Mouse (Mus musculus) layer of hippocampus, adult 9-10 months (tissue): ENCODE data around the gene Cdc14b.
"Not testable (repeated sequence)": the region's sequence is repeated elsewhere in the genome, so short reads cannot be mapped to it uniquely, and the experiment has no call there.

Source experiments
- DNase-seq: peaks from one replicate; pipeline ENCODE4 v3.0.0; 2022; ENCODE audit warnings: low spot score

Cdc14b gene

GRCm38 (mm10) chr13:64273891-64274844 lies 922 bp downstream of the Cdc14b start:
- DNase-seq, result no peak

GRCm38 (mm10) chr13:64273352-64273751 lies 1.7 kb downstream of the Cdc14b start:
- no peak for DNase-seq

- no peak for DNase-seq
Measured at GRCm38 (mm10) chr13:64268384-64268783, 6.7 kb downstream of the Cdc14b start.

- DNase-seq, result no peak
Measured at GRCm38 (mm10) chr13:64267151-64267550, 7.9 kb downstream of the Cdc14b start.

- no peak for DNase-seq
Measured at GRCm38 (mm10) chr13:64264586-64264985, 10.5 kb downstream of the Cdc14b start.

- no peak for DNase-seq
Measured at GRCm38 (mm10) chr13:64259903-64260302, 15.2 kb downstream of the Cdc14b start.

DNA sequence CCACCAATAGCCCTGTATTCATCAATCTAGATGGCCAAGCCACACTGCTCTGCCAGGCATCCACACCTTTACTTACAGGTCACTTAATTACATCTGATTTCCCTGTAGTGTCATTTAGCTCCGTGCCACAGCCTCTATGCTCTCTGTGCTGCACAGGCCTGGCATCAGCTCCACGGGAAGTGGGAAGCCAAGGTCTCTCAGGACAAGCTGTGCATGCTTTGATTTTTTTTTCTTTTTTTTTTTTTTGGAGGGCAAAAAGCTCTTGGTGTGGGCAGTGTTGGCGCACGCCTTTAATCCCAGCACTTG lies 16.6 kb downstream of the Cdc14b start:
- no peak for DNase-seq

- no peak for DNase-seq
Measured at GRCm38 (mm10) chr13:64257814-64258515, 17.1 kb downstream of the Cdc14b start.

GRCm38 (mm10) chr13:64257010-64257813 lies 17.9 kb downstream of the Cdc14b start:
- DNase-seq, result no peak

- DNase-seq, result not testable (repeated sequence)
Measured at GRCm38 (mm10) chr13:64254185-64254584, 20.9 kb downstream of the Cdc14b start.

GRCm38 (mm10) chr13:64253697-64254096 lies 21.4 kb downstream of the Cdc14b start:
- DNase-seq, result no peak

DNA sequence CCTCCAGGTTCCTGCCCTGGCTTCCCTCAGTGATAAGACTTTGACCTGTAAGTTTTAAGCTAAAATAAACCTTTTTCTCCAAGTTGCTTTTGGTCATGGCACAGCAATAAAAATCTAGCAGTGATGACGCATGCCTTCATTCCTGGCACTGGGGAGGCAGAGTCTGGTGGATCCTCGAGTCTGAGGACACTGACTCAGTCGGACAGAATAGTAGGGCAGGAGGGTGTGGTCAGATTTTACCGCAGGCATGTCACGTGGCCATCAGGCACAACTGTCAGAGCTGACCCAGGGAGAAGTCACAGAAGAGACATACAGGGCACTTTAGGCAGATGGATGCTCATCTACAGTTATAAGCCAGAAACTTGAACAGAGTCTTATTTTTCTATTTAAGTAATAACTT lies 22.9 kb downstream of the Cdc14b start:
- DNase-seq, result no peak

- no peak for DNase-seq
Measured at GRCm38 (mm10) chr13:64250363-64250762, 24.7 kb downstream of the Cdc14b start.

- peak; percentile 82 for DNase-seq
Measured at GRCm38 (mm10) chr13:64248775-64249524, 26.1 kb downstream of the Cdc14b start.

- no peak for DNase-seq
Measured at GRCm38 (mm10) chr13:64248161-64248774, 26.8 kb downstream of the Cdc14b start.

DNA sequence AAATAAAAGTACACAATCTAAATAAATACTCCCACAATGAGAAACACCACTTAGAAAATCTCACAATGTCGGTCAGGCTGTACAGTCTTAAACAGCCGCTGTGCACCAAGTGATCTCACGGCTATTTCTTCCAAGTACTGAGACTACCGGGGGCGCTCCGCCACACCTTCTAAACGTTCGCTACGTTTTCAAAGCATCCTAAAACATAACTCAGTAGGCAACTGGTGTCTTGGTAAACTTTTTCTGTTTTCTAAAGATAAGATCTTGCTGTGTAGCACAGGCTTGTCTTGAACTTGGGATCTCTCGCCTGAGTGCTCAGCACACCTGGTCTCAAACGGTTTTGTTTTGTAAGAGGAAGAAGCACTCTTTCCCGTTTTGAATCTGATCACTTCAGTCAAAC lies 29.0 kb downstream of the Cdc14b start:
- no peak for DNase-seq

GRCm38 (mm10) chr13:64244685-64245261 lies 30.3 kb downstream of the Cdc14b start:
- DNase-seq, result no peak

DNA sequence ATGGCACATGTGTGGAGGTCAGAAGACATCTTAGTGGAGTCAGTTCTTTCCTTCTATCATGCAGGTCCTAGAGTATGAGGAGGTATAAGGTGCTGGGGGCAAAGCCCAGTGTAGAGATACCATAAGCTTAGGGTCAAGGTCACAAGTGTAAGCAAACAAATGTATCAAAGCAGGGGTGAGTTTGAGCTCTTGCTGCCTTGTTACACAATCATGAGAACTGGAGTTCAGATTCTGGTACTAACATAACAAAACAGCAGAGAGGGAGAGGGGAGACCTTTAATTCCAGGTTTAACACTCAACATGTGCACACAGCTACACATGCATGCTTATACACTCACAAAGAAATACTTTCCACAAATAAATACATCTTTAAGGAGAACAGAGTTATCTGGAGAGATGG lies 32.4 kb downstream of the Cdc14b start:
- no peak for DNase-seq

- no peak for DNase-seq
Measured at GRCm38 (mm10) chr13:64240626-64241025, 34.5 kb downstream of the Cdc14b start.

DNA sequence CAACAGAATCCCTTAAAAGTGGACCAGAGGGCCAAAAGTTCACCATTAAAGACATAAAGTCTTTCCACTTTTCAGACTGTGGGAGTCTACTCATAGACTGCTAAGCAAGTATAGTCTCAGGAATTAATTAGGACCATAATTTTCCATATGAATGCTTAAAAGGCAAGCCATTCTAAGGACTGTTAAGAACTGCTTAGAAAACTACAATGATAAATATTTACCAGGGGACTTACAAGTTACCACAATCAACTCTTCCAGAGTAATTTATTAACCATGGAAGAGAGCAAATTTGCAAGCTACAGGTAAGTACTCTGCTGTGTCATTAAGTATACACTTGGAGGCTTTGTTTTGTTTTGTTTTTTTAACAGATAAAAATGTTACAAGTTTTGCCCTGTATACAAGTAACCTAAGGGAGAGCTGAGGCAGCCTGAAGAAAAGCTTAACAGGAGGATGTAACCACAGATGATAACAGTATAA lies 37.4 kb downstream of the Cdc14b start:
- no peak for DNase-seq
